Mouse (Mus musculus): ENCODE measurements around the gene Nxf2. TPM values are rescaled to one million over a fixed set of nuclear protein-coding genes. Genes with fewer than 3 reads are reported as not detected.

The Nxf2 gene
- polyA plus RNA-seq, 1 experiment from 2014 or later: 0.26 TPM

Other genes starting within 250 kb of the Nxf2 start
- 5.1 and 6.0 TPM in 2 replicates for gene Armcx1, start 246.8 kb downstream of the Nxf2 start, polyA plus RNA-seq (2015; fragmentation: Nextera tagmentation; extraction: Ambion mirVana)
- gene Armcx6, start 213.3 kb downstream of the Nxf2 start, polyA plus RNA-seq (2015; fragmentation: Nextera tagmentation; extraction: Ambion mirVana): 4.2 and 4.9 TPM in 2 replicates
- 18.8 and 19.0 TPM in 2 replicates for gene Armcx3, start 208.2 kb downstream of the Nxf2 start, polyA plus RNA-seq (2015; fragmentation: Nextera tagmentation; extraction: Ambion mirVana)
- 9.5 and 10.3 TPM in 2 replicates for gene Armcx2, start 155.5 kb downstream of the Nxf2 start, polyA plus RNA-seq (2015; fragmentation: Nextera tagmentation; extraction: Ambion mirVana)
- gene Zmat1, start 44.5 kb upstream of the Nxf2 start, polyA plus RNA-seq (2015; fragmentation: Nextera tagmentation; extraction: Ambion mirVana): 1.5 and 1.7 TPM in 2 replicates
- not detected in 2 replicates for gene Gm15023, start 212.9 kb upstream of the Nxf2 start, polyA plus RNA-seq (2015; fragmentation: Nextera tagmentation; extraction: Ambion mirVana)
- gene Tceal6, start 245.9 kb upstream of the Nxf2 start, polyA plus RNA-seq (2015; fragmentation: Nextera tagmentation; extraction: Ambion mirVana): 0.15 TPM in 1 of 2 replicates, not detected in the other